Mouse (Mus musculus) megakaryocyte, embryonic 14.5 days (primary cell): ENCODE measurements around the gene Popdc2.

ENCODE experiments used
- FLI1 ChIP-seq: IDR thresholded peaks from 2 replicates; pipeline ENCODE4 v1.6.1; 2012; ENCODE audit warnings: low read length, inconsistent platforms, mixed read lengths
- GATA1 ChIP-seq: IDR thresholded peaks from 3 replicates; pipeline ENCODE4 v1.6.1; 2012; ENCODE audit warnings: mixed read lengths, low read length, inconsistent platforms, borderline replicate concordance

DNA sequence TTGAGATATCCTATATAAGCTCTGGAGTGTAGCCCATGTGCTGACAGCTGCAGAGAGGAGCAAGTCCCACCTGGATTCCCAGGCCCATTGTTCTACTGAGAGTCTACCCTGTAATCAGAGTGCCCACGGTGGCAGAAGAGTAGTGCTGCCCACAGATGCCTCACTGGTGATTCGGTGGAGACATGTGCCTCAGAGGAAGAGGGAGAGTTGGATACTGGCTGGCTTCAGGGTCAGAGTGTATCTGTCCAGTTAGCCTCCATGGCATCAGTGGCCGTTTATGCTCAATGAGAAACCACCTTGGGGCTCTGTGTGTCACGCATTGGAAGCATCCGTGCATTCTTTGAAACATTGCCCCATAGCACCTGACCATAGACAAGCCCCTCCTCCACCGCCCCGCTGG lies 1.6 kb downstream of the Popdc2 start:
- TF ChIP-seq GATA1 (no peak), FLI1 (no peak)
